Mouse (Mus musculus) small intestine, adult 2 months (tissue): ENCODE measurements around the gene Ntpcr.

Experiments used
- CTCF ChIP-seq: fragments of 200-500 bp; IDR thresholded peaks from 2 replicates; pipeline ENCODE4 v1.5.1; 2012; ENCODE audit warnings: low read depth, mild to moderate bottlenecking, control low read depth, inconsistent platforms, low read length, moderate library complexity, mixed read lengths; ENCODE audit not compliant: insufficient replicate concordance, insufficient read length; ENCODE audit errors: extremely low read depth
- POLR2A ChIP-seq: fragments of 200-500 bp; IDR thresholded peaks from 2 replicates; pipeline ENCODE4 v1.6.1; 2012; ENCODE audit warnings: low read depth, mild to moderate bottlenecking, control low read depth, inconsistent platforms, low read length, moderate library complexity

- TF ChIP-seq CTCF = no peak
- no peak for TF ChIP-seq POLR2A
These were observed 38.3 kb downstream of the Ntpcr start for GRCm38 (mm10) chr8:125768079-125768478.
